Mouse (Mus musculus) stomach, postnatal 0 days (tissue): ENCODE measurements around the gene Gm27029.

ENCODE experiments used
- CTCF ChIP-seq: IDR thresholded peaks from 2 replicates; pipeline ENCODE4 v1.5.1; 2016; ENCODE audit warnings: antibody characterized with exemption, low read depth, mild to moderate bottlenecking, moderate library complexity
- EP300 ChIP-seq: optimal IDR thresholded peaks from 2 replicates; pipeline ENCODE3; 2016; ENCODE audit warnings: antibody characterized with exemption

DNA sequence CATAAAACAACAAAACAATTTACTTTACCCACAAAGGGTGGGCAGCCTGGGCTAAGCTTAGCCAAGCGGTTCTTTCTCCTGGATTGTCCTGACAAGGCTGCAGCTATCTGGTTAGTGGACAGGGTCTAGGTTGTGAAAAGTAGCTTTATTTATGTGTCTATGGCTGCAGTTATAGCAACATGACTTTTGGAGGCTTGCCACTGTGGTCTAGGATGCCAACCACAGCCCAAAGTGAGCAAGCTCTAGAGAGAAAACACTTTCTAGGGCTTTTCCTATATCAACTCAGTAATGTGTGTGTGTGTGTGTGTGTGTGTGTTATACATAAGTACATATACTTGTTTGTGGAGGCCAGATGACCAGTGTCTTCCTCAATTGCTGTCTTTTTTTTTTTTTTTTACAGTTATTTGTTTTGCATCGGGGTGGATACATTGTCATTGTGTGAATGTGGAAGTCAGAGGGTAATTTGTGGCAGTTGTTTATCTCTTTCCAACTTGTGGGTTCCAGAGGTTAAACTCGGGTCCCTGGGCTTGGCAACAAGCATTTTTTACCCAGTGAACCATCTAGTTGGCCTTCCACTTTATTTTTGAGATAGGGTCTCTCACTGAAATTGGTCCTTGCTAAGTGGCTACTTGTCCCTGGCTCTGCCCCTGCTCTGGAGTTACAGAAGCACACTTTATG is 67.0 kb downstream of the Gm27029 start:
- TF ChIP-seq CTCF (no peak), EP300 (no peak)
